Mouse (Mus musculus) stomach, postnatal 0 days (tissue): ENCODE results near the gene Kazn. TPM values are rescaled to one million over a fixed set of nuclear protein-coding genes. Genes with fewer than 3 reads are reported as not detected.

ENCODE experiments used
- ATAC-seq: fragments of 200-750 bp; cut with Nextera tagmentation; 2 replicates; pipeline ENCODE4 v1.8.0; 2017; ENCODE audit not compliant: low FRiP score, low TSS enrichment
- DNase-seq: peaks from one replicate; pipeline ENCODE4 v3.0.0-alpha.2; 2016; ENCODE audit warnings: low spot score
- H3K27ac ChIP-seq: fragments of 300-500 bp; sonication (generic); replicated peaks from 2 replicates; pipeline ENCODE4 v1.5.1; 2014; ENCODE audit warnings: mild to moderate bottlenecking, control low read depth
- H3K27me3 ChIP-seq: fragments of 300-500 bp; sonication (generic); 2 replicates; pipeline ENCODE4 v1.6.1; 2014; ENCODE audit warnings: low read length; ENCODE audit not compliant: control insufficient read depth, insufficient read depth
- H3K36me3 ChIP-seq: fragments of 300-500 bp; sonication (generic); 2 replicates; pipeline ENCODE4 v1.6.1; 2014; ENCODE audit warnings: low read length, mixed read lengths; ENCODE audit not compliant: control insufficient read depth, insufficient read depth
- H3K4me1 ChIP-seq: fragments of 300-500 bp; sonication (generic); replicated peaks from 2 replicates; pipeline ENCODE4 v1.6.1; 2014; ENCODE audit warnings: antibody characterized with exemption; ENCODE audit not compliant: control insufficient read depth, insufficient read depth
- H3K4me2 ChIP-seq: fragments of 300-500 bp; sonication (generic); replicated peaks from 2 replicates; pipeline ENCODE4 v1.6.1; 2014; ENCODE audit warnings: low read depth, mild to moderate bottlenecking, control low read depth, moderate library complexity
- H3K4me3 ChIP-seq: fragments of 300-500 bp; sonication (generic); 2 replicates; pipeline ENCODE4 v1.5.1; 2014; ENCODE audit warnings: low read depth, low read length, control low read depth
- H3K9ac ChIP-seq: fragments of 300-500 bp; sonication (generic); 2 replicates; pipeline ENCODE4 v1.6.1; 2014; ENCODE audit warnings: mild to moderate bottlenecking, low read length, control low read depth, mixed read lengths
- H3K9me3 ChIP-seq: fragments of 300-500 bp; sonication (generic); 2 replicates; pipeline ENCODE4 v1.6.1; 2016; ENCODE audit warnings: low read length; ENCODE audit not compliant: control insufficient read depth
- CTCF ChIP-seq: IDR thresholded peaks from 2 replicates; pipeline ENCODE4 v1.5.1; 2016; ENCODE audit warnings: antibody characterized with exemption, low read depth, mild to moderate bottlenecking, moderate library complexity
- EP300 ChIP-seq: optimal IDR thresholded peaks from 2 replicates; pipeline ENCODE3; 2016; ENCODE audit warnings: antibody characterized with exemption
- WGBS: fragments of 180-500 bp; shearing (Covaris S2); extraction: QIAGEN DNeasy Blood & Tissue Kit; methylation state at CpG from one replicate; pipeline ENCODE4 v1.1.7; 2014; 5-methylcytosine and 5-hydroxymethylcytosine counted together
- polyA plus RNA-seq: library from polyadenylated mRNA; unstranded; fragments of >200 nt; fragmentation: Nextera tagmentation; extraction: Ambion mirVana; gene quantifications from 2 replicates; pipeline ENCODE4 v1.2.1, GENCODE M21; 2015

Gene Kazn
- polyA plus RNA-seq, 1 experiment from 2014 or later = 11.4 TPM

GRCm38 (mm10) chr4:142071243-142071991 lies 167.8 kb downstream of the Kazn start:
- Histone ChIP-seq H3K27ac (peak overlapping the region; percentile 89), H3K4me1 (peaks cover 7% of the 10 kb centered on the region; the same call in 1 of the 2 replicates), H3K4me3 (no peak overlapping the region), H3K9me3 (no peaks in the 10 kb centered on the region), H3K36me3 (no peaks in the 10 kb centered on the region), H3K27me3 (no peaks in the 10 kb centered on the region), H3K9ac (no peak overlapping the region), H3K4me2 (0 out of 2 replicates have a peak overlapping the region, but pooled peaks have one; percentile 25)
- peak; percentile 69 for DNase-seq
- WGBS = 24% methylated on average over 18 of the region's 18 CpGs
- no peak for TF ChIP-seq EP300
- no peak for TF ChIP-seq CTCF
- ATAC-seq = peak; percentile 47

DNA sequence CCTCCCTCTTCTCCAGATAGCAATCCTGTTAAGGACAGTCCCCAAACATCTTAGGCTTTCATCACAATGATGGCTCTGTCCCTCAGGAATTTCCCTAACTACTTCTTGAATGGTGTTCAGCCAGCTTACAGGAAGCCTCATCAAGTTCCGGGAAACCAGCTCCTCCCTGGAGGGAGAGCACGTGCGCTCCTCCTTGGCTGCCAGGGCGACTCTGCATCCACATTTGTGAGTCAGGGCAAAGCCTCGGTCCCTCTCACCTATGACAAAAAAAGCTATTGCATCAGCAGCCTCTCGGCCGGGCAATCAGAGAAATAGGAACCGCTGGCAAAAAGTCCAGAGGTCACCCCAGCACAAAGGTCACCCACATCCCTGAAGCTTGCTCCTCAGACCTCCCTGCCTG lies 168.4 kb downstream of the Kazn start:
- H3K27ac ChIP-seq = peak overlapping the region; percentile 89
- H3K27me3 ChIP-seq = no peaks in the 10 kb centered on the region
- TF ChIP-seq CTCF (no peak), EP300 (no peak)
- ATAC-seq (peak; percentile 70), DNase-seq (peak; percentile 83)
- H3K36me3 ChIP-seq = no peaks in the 10 kb centered on the region
- H3K4me1 ChIP-seq = peaks cover 11% of the 10 kb centered on the region
- 18% methylated on average over 8 of the region's 8 CpGs for WGBS
- no peak overlapping the region for H3K9ac ChIP-seq
- H3K9me3 ChIP-seq = no peaks in the 10 kb centered on the region
- H3K4me3 ChIP-seq = no peak overlapping the region
- 0 out of 2 replicates have a peak overlapping the region, but pooled peaks have one; percentile 11 for H3K4me2 ChIP-seq

- Histone ChIP-seq H3K9me3 (no peaks in the 10 kb centered on the region), H3K4me1 (peaks cover 15% of the 10 kb centered on the region), H3K27ac (peak overlapping the region; percentile 50; the same call in 1 of the 2 replicates), H3K36me3 (no peaks in the 10 kb centered on the region), H3K4me3 (no peak overlapping the region), H3K9ac (no peak overlapping the region), H3K27me3 (no peaks in the 10 kb centered on the region), H3K4me2 (no peak overlapping the region)
- ATAC-seq = no peak
- 42% methylated on average over 18 of the region's 18 CpGs for WGBS
- no peak for DNase-seq
- TF ChIP-seq CTCF (no peak), EP300 (no peak)
Measured at GRCm38 (mm10) chr4:142068899-142069812, 170.0 kb downstream of the Kazn start.

GRCm38 (mm10) chr4:142066576-142066975 lies 172.6 kb downstream of the Kazn start:
- TF ChIP-seq CTCF (no peak), EP300 (no peak)
- peak overlapping the region; percentile 86 for H3K27ac ChIP-seq
- no peak overlapping the region for H3K9ac ChIP-seq
- H3K4me2 ChIP-seq = 0 out of 2 replicates have a peak overlapping the region, but pooled peaks have one; percentile 15
- no peak overlapping the region for H3K4me3 ChIP-seq
- no peak for DNase-seq
- 52% methylated on average over 4 of the region's 4 CpGs for WGBS
- ATAC-seq = no peak
- H3K4me1 ChIP-seq = peaks cover 12% of the 10 kb centered on the region
- no peaks in the 10 kb centered on the region for H3K36me3 ChIP-seq
- no peaks in the 10 kb centered on the region for H3K27me3 ChIP-seq
- no peaks in the 10 kb centered on the region for H3K9me3 ChIP-seq

DNA sequence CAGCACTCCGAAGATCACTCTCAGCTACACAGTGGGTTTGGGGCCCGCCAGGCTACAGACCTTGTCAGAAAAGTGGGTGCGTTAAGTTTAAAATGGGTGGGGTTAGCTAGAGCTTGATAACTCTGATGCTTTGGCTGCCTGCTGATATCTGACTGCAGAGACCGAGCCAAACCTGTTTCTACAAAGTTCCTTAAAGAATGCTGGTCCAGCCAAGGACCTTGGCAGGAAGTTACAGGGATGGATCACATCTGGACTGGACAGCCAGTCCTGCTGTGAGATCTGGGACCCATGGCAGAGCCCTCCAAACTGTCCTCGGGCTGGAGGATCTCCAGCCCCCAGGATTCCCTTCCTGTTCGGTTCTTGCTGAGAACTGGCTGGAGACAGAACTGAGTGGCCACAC lies 173.4 kb downstream of the Kazn start:
- TF ChIP-seq CTCF (no peak), EP300 (no peak)
- H3K4me1 ChIP-seq = peaks cover 13% of the 10 kb centered on the region
- ATAC-seq (peak; percentile 38), DNase-seq (peak; percentile 54)
- H3K4me3 ChIP-seq = no peak overlapping the region
- peak overlapping the region; percentile 15; the same call in 1 of the 2 replicates for H3K4me2 ChIP-seq
- no peaks in the 10 kb centered on the region for H3K36me3 ChIP-seq
- H3K27ac ChIP-seq = peak overlapping the region; percentile 86
- 0 out of 2 replicates have a peak overlapping the region, but pooled peaks have one; percentile 9 for H3K9ac ChIP-seq
- 19% methylated on average over 6 of the region's 6 CpGs for WGBS
- H3K9me3 ChIP-seq = no peaks in the 10 kb centered on the region
- no peaks in the 10 kb centered on the region for H3K27me3 ChIP-seq
